Mouse (Mus musculus): ENCODE data around the gene Akap13.
A peak's percentile ranks its signal among the peaks of the same experiment; 100 is the strongest.

The Akap13 gene

GRCm38 (mm10) chr7:75456152-75456888 is 986 bp downstream of the Akap13 start:
- DNase-seq (ENCODE audit: extremely low read depth, insufficient read length, low spot score) = no peak

- DNase-seq (ENCODE audit: extremely low read depth, insufficient read length, low spot score) = no peak
These were observed 5.0 kb downstream of the Akap13 start for GRCm38 (mm10) chr7:75460290-75460689.

- DNase-seq (ENCODE audit: extremely low read depth, insufficient read length, low spot score) = peak; percentile 14
These were observed 8.3 kb downstream of the Akap13 start for GRCm38 (mm10) chr7:75463579-75464162.

GRCm38 (mm10) chr7:75467791-75468190 is 12.5 kb downstream of the Akap13 start:
- DNase-seq (ENCODE audit: extremely low read depth, insufficient read length, low spot score) = no peak

GRCm38 (mm10) chr7:75470318-75470925 is 15.1 kb downstream of the Akap13 start:
- no peak for DNase-seq (ENCODE audit: extremely low read depth, insufficient read length, low spot score)

- no peak for DNase-seq (ENCODE audit: extremely low read depth, insufficient read length, low spot score)
These were observed 17.2 kb downstream of the Akap13 start for GRCm38 (mm10) chr7:75472316-75473195.

- DNase-seq (ENCODE audit: extremely low read depth, insufficient read length, low spot score) = no peak
These were observed 18.0 kb downstream of the Akap13 start for GRCm38 (mm10) chr7:75473294-75473693.

- DNase-seq (ENCODE audit: extremely low read depth, insufficient read length, low spot score) = no peak
These were observed 18.7 kb downstream of the Akap13 start for GRCm38 (mm10) chr7:75474064-75474463.

GRCm38 (mm10) chr7:75474564-75475150 is 19.3 kb downstream of the Akap13 start:
- DNase-seq (ENCODE audit: extremely low read depth, insufficient read length, low spot score) = no peak

GRCm38 (mm10) chr7:75478060-75478459 is 22.7 kb downstream of the Akap13 start:
- DNase-seq (ENCODE audit: extremely low read depth, insufficient read length, low spot score) = no peak

- DNase-seq (ENCODE audit: extremely low read depth, insufficient read length, low spot score) = no peak
These were observed 25.5 kb downstream of the Akap13 start for GRCm38 (mm10) chr7:75480721-75481426.

- no peak for DNase-seq (ENCODE audit: extremely low read depth, insufficient read length, low spot score)
These were observed 30.7 kb downstream of the Akap13 start for GRCm38 (mm10) chr7:75486031-75486430.

- no peak for DNase-seq (ENCODE audit: extremely low read depth, insufficient read length, low spot score)
These were observed 40.7 kb downstream of the Akap13 start for GRCm38 (mm10) chr7:75495941-75496441.

GRCm38 (mm10) chr7:75498627-75499026 is 43.3 kb downstream of the Akap13 start:
- DNase-seq (ENCODE audit: extremely low read depth, insufficient read length, low spot score) = no peak

GRCm38 (mm10) chr7:75499271-75499670 is 43.9 kb downstream of the Akap13 start:
- no peak for DNase-seq (ENCODE audit: extremely low read depth, insufficient read length, low spot score)

- no peak for DNase-seq (ENCODE audit: extremely low read depth, insufficient read length, low spot score)
These were observed 44.8 kb downstream of the Akap13 start for GRCm38 (mm10) chr7:75500164-75500563.

GRCm38 (mm10) chr7:75500793-75501192 is 45.5 kb downstream of the Akap13 start:
- no peak for DNase-seq (ENCODE audit: extremely low read depth, insufficient read length, low spot score)

- no peak for DNase-seq (ENCODE audit: extremely low read depth, insufficient read length, low spot score)
These were observed 49.2 kb downstream of the Akap13 start for GRCm38 (mm10) chr7:75504524-75504923.

GRCm38 (mm10) chr7:75506628-75507027 is 51.3 kb downstream of the Akap13 start:
- DNase-seq (ENCODE audit: extremely low read depth, insufficient read length, low spot score) = no peak
